Mouse (Mus musculus): ENCODE measurements around the gene Serpina3i. TPM values are rescaled to one million over a fixed set of nuclear protein-coding genes. Genes with fewer than 3 reads are reported as not detected.

Serpina3i gene
- polyA plus RNA-seq, 1 experiment from 2014 or later = 0.31 TPM

Other genes starting within 250 kb of the Serpina3i start
- gene Serpina9, start 249.4 kb upstream of the Serpina3i start, polyA plus RNA-seq (2014; fragmentation: Nextera tagmentation; extraction: Ambion mirVana) = not detected in 2 replicates
- gene Serpina12, start 218.7 kb upstream of the Serpina3i start, polyA plus RNA-seq (2014; fragmentation: Nextera tagmentation; extraction: Ambion mirVana) = not detected in 2 replicates
- not detected in 2 replicates for gene Serpina5, start 162.0 kb upstream of the Serpina3i start, polyA plus RNA-seq (2014; fragmentation: Nextera tagmentation; extraction: Ambion mirVana)
- gene Serpina3a, start 150.4 kb upstream of the Serpina3i start, polyA plus RNA-seq (2014; fragmentation: Nextera tagmentation; extraction: Ambion mirVana) = not detected in 2 replicates
- gene Serpina3b, start 135.1 kb upstream of the Serpina3i start, polyA plus RNA-seq (2014; fragmentation: Nextera tagmentation; extraction: Ambion mirVana) = not detected in 2 replicates
- gene Serpina3c, start 109.3 kb upstream of the Serpina3i start, polyA plus RNA-seq (2014; fragmentation: Nextera tagmentation; extraction: Ambion mirVana) = not detected in 2 replicates
- gene Serpina3f, start 48.6 kb upstream of the Serpina3i start, polyA plus RNA-seq (2014; fragmentation: Nextera tagmentation; extraction: Ambion mirVana) = not detected in 2 replicates
- 0.54 and 5.4 TPM in 2 replicates for gene Serpina3g, start 26.9 kb upstream of the Serpina3i start, polyA plus RNA-seq (2014; fragmentation: Nextera tagmentation; extraction: Ambion mirVana)
- gene Serpina3j, start 51.4 kb downstream of the Serpina3i start, polyA plus RNA-seq (2014; fragmentation: Nextera tagmentation; extraction: Ambion mirVana) = not detected in 2 replicates
- gene Serpina3k, start 75.4 kb downstream of the Serpina3i start, polyA plus RNA-seq (2014; fragmentation: Nextera tagmentation; extraction: Ambion mirVana) = not detected in 2 replicates
- not detected in 2 replicates for gene Serpina3m, start 75.4 kb downstream of the Serpina3i start, polyA plus RNA-seq (2014; fragmentation: Nextera tagmentation; extraction: Ambion mirVana)
- gene Serpina3n, start 143.6 kb downstream of the Serpina3i start, polyA plus RNA-seq (2014; fragmentation: Nextera tagmentation; extraction: Ambion mirVana) = 1.4 and 1.6 TPM in 2 replicates
- not detected in 2 replicates for gene Gsc, start 210.2 kb downstream of the Serpina3i start, polyA plus RNA-seq (2014; fragmentation: Nextera tagmentation; extraction: Ambion mirVana)